Mouse (Mus musculus) hindbrain, embryonic 10.5 days (tissue): ENCODE results near the gene Olfr1134. TPM values are rescaled to one million over a fixed set of nuclear protein-coding genes. Genes with fewer than 3 reads are reported as not detected.
"Not testable (repeated sequence)": the region's sequence is repeated elsewhere in the genome, so short reads cannot be mapped to it uniquely, and the experiment has no call there.

ENCODE experiments used
- DNase-seq: peaks from one replicate; pipeline ENCODE4 v3.0.0-alpha.2; 2017; ENCODE audit warnings: low spot score
- H3K27ac ChIP-seq: fragments of 300-500 bp; sonication (generic); 2 replicates; pipeline ENCODE4 v1.5.1; 2016; ENCODE audit warnings: mild to moderate bottlenecking, moderate library complexity
- H3K27me3 ChIP-seq: fragments of 300-500 bp; sonication (generic); 2 replicates; pipeline ENCODE4 v1.6.1; 2016; ENCODE audit warnings: mild to moderate bottlenecking; ENCODE audit not compliant: poor library complexity, insufficient read depth, severe bottlenecking
- H3K36me3 ChIP-seq: fragments of 300-500 bp; sonication (generic); 2 replicates; pipeline ENCODE4 v1.6.1; 2016; ENCODE audit warnings: mild to moderate bottlenecking, moderate library complexity
- H3K4me1 ChIP-seq: fragments of 300-500 bp; sonication (generic); replicated peaks from 2 replicates; pipeline ENCODE4 v1.6.1; 2016; ENCODE audit warnings: mild to moderate bottlenecking
- H3K4me3 ChIP-seq: fragments of 300-500 bp; sonication (generic); 2 replicates; pipeline ENCODE4 v1.5.1; 2016; ENCODE audit warnings: mild to moderate bottlenecking, moderate library complexity
- H3K9me3 ChIP-seq: fragments of 300-500 bp; sonication (generic); 2 replicates; pipeline ENCODE4 v1.6.1; 2016; ENCODE audit warnings: mild to moderate bottlenecking, moderate library complexity
- WGBS: fragments of 180-500 bp; shearing (Covaris S2); methylation state at CpG from one replicate; pipeline ENCODE4 v1.1.7; 2016; 5-methylcytosine and 5-hydroxymethylcytosine counted together
- polyA plus RNA-seq: library from polyadenylated mRNA; unstranded; fragments of >200 nt; fragmentation: Nextera tagmentation; extraction: Ambion mirVana; gene quantifications from 2 replicates; pipeline ENCODE4 v1.2.1, GENCODE M21; 2016

The Olfr1134 gene
- polyA plus RNA-seq: not detected in 2 replicates

- Histone ChIP-seq H3K36me3 (no peaks in the 10 kb centered on the region), H3K9me3 (no peaks in the 10 kb centered on the region), H3K27me3 (no peaks in the 10 kb centered on the region), H3K4me3 (no peak within 1 kb of the TSS), H3K27ac (no peak within 1 kb of the TSS), H3K4me1 (no peaks in the 10 kb centered on the region)
- 87% methylated on average over 2 of the region's 2 CpGs for WGBS
- DNase-seq: no peak
These were observed at the start of gene Olfr1134 for GRCm38 (mm10) chr2:87658360-87658759. Gene Olfr1134 (minus strand): TSS chr2:87658460.

GRCm38 (mm10) chr2:87693847-87694246, 35.6 kb upstream of the Olfr1134 start, which contains the start of gene Olfr1136:
Gene Olfr1136 (minus strand): TSS chr2:87693947.
- Histone ChIP-seq H3K4me3 (no peak within 1 kb of the TSS), H3K9me3 (no peaks in the 10 kb centered on the region), H3K27me3 (no peaks in the 10 kb centered on the region), H3K36me3 (no peaks in the 10 kb centered on the region), H3K27ac (no peak within 1 kb of the TSS), H3K4me1 (no peaks in the 10 kb centered on the region)
- no peak for DNase-seq

- H3K4me3 ChIP-seq: no peak within 1 kb of the TSS
- no peaks in the 10 kb centered on the region for H3K9me3 ChIP-seq
- H3K27me3 ChIP-seq: no peaks in the 10 kb centered on the region
- 22% methylated on average over 1 of the region's 1 CpGs for WGBS
- DNase-seq: no peak
- no peak within 1 kb of the TSS for H3K27ac ChIP-seq
- H3K36me3 ChIP-seq: no peaks in the 10 kb centered on the region
- no peaks in the 10 kb centered on the region for H3K4me1 ChIP-seq
These were observed 15.3 kb upstream of the Olfr1134 start, which contains the start of gene Olfr1135 for GRCm38 (mm10) chr2:87673564-87673963. Gene Olfr1135 (minus strand): TSS chr2:87673664.

GRCm38 (mm10) chr2:87647274-87647673, 11.0 kb downstream of the Olfr1134 start, which contains the start of gene Olfr1133:
Gene Olfr1133 (minus strand): TSS chr2:87647374.
- no peak for DNase-seq
- no peaks in the 10 kb centered on the region for H3K9me3 ChIP-seq
- H3K27ac ChIP-seq: no peak within 1 kb of the TSS
- H3K27me3 ChIP-seq: no peaks in the 10 kb centered on the region
- no peak within 1 kb of the TSS for H3K4me3 ChIP-seq
- H3K4me1 ChIP-seq: no peaks in the 10 kb centered on the region
- H3K36me3 ChIP-seq: no peaks in the 10 kb centered on the region

GRCm38 (mm10) chr2:87642441-87642840, 15.8 kb downstream of the Olfr1134 start:
- no peaks in the 10 kb centered on the region for H3K9me3 ChIP-seq
- no peak overlapping the region for H3K27ac ChIP-seq
- no peak for DNase-seq

GRCm38 (mm10) chr2:87637435-87637834, 20.8 kb downstream of the Olfr1134 start, which contains the start of gene Olfr1132:
Gene Olfr1132 (minus strand): TSS chr2:87637535.
- Histone ChIP-seq H3K9me3 (no peaks in the 10 kb centered on the region), H3K27me3 (no peaks in the 10 kb centered on the region), H3K36me3 (no peaks in the 10 kb centered on the region), H3K4me1 (no peaks in the 10 kb centered on the region), H3K27ac (no peak within 1 kb of the TSS), H3K4me3 (no peak within 1 kb of the TSS)
- DNase-seq: no peak

More at GRCm38 (mm10) chr2:87642441-87642840, 15.8 kb downstream of the Olfr1134 start:
- H3K4me1 ChIP-seq: no peaks in the 10 kb centered on the region
- no peaks in the 10 kb centered on the region for H3K27me3 ChIP-seq
- H3K4me3 ChIP-seq: no peak overlapping the region
- no peaks in the 10 kb centered on the region for H3K36me3 ChIP-seq

- no peak for DNase-seq
- Histone ChIP-seq H3K9me3 (0 out of 2 replicates have a peak, but pooled peaks cover 2% of the 10 kb centered on the region), H3K4me1 (no peaks in the 10 kb centered on the region), H3K27me3 (no peaks in the 10 kb centered on the region), H3K4me3 (no peak within 1 kb of the TSS), H3K36me3 (no peaks in the 10 kb centered on the region), H3K27ac (no peak within 1 kb of the TSS)
- WGBS: 73% methylated on average over 3 of the region's 3 CpGs
These were observed 31.5 kb downstream of the Olfr1134 start, which contains the start of gene Olfr1131 for GRCm38 (mm10) chr2:87626804-87627203. Gene Olfr1131 (plus strand): TSS chr2:87627104.

- H3K27me3 ChIP-seq, H3K4me3 ChIP-seq, H3K36me3 ChIP-seq, DNase-seq, H3K9me3 ChIP-seq, H3K4me1 ChIP-seq, H3K27ac ChIP-seq: not testable (repeated sequence)
These were observed 52.3 kb downstream of the Olfr1134 start, which contains the start of gene Olfr1130 for GRCm38 (mm10) chr2:87605912-87606311. Gene Olfr1130 (plus strand): TSS chr2:87606212.

Other genes starting within 250 kb of the Olfr1134 start
- not detected in 2 replicates for gene Olfr1123, start 241.8 kb downstream of the Olfr1134 start, polyA plus RNA-seq
- gene Olfr1124, start 228.2 kb downstream of the Olfr1134 start, polyA plus RNA-seq: 0.07 and 0.10 TPM in 2 replicates
- gene Olfr1126, start 204.5 kb downstream of the Olfr1134 start, polyA plus RNA-seq: not detected in 2 replicates
- gene Pramel7, start 161.4 kb downstream of the Olfr1134 start, polyA plus RNA-seq: not detected in 2 replicates
- not detected in 2 replicates for gene Pramel6, start 151.9 kb downstream of the Olfr1134 start, polyA plus RNA-seq
- gene Olfr153, start 126.7 kb downstream of the Olfr1134 start, polyA plus RNA-seq: not detected in 2 replicates
- gene Olfr1128, start 112.9 kb downstream of the Olfr1134 start, polyA plus RNA-seq: not detected in 2 replicates
- gene Olfr1129, start 84.6 kb downstream of the Olfr1134 start, polyA plus RNA-seq: not detected in 2 replicates
- not detected in 2 replicates for gene Olfr1130, start 52.2 kb downstream of the Olfr1134 start, polyA plus RNA-seq
- gene Olfr1131, start 31.4 kb downstream of the Olfr1134 start, polyA plus RNA-seq: not detected in 2 replicates
- gene Olfr1132, start 20.9 kb downstream of the Olfr1134 start, polyA plus RNA-seq: not detected in 2 replicates
- not detected in 2 replicates for gene Olfr1133, start 11.1 kb downstream of the Olfr1134 start, polyA plus RNA-seq
- not detected in 2 replicates for gene Olfr1135, start 15.2 kb upstream of the Olfr1134 start, polyA plus RNA-seq
- gene Olfr1136, start 35.5 kb upstream of the Olfr1134 start, polyA plus RNA-seq: not detected in 2 replicates
- gene Olfr1137, start 54.7 kb upstream of the Olfr1134 start, polyA plus RNA-seq: not detected in 2 replicates
- not detected in 2 replicates for gene Olfr1138, start 81.5 kb upstream of the Olfr1134 start, polyA plus RNA-seq
- not detected in 2 replicates for gene Olfr1140, start 85.3 kb upstream of the Olfr1134 start, polyA plus RNA-seq
- gene Olfr1141, start 95.5 kb upstream of the Olfr1134 start, polyA plus RNA-seq: not detected in 2 replicates
- gene Olfr152, start 121.0 kb upstream of the Olfr1134 start, polyA plus RNA-seq: not detected in 2 replicates
- gene Olfr1143, start 142.1 kb upstream of the Olfr1134 start, polyA plus RNA-seq: not detected in 2 replicates
- gene Olfr1145, start 151.4 kb upstream of the Olfr1134 start, polyA plus RNA-seq: not detected in 2 replicates
- not detected in 2 replicates for gene Olfr1148, start 172.1 kb upstream of the Olfr1134 start, polyA plus RNA-seq
- not detected in 2 replicates for gene Olfr1150-ps1, start 185.5 kb upstream of the Olfr1134 start, polyA plus RNA-seq
- gene Olfr1151, start 197.4 kb upstream of the Olfr1134 start, polyA plus RNA-seq: not detected in 2 replicates
- not detected in 2 replicates for gene Olfr1152, start 208.0 kb upstream of the Olfr1134 start, polyA plus RNA-seq
- gene Olfr1153, start 236.5 kb upstream of the Olfr1134 start, polyA plus RNA-seq: not detected in 2 replicates
- not detected in 2 replicates for gene Olfr1154, start 246.7 kb upstream of the Olfr1134 start, polyA plus RNA-seq